Comparison of ENCODE assay signal across 10 mouse cellular contexts in genomic region chr4:152220771-152221410, GRCm38 (mm10). TPM values are rescaled to one million over a fixed set of nuclear protein-coding genes. Genes with fewer than 3 reads are reported as not detected.
DNase-seq lines count a peak whose midpoint lies in the region; ATAC-seq lines count a peak whose summit lies in the region.
"Had no signal": no experiment of that assay in that cellular context is flagged by ENCODE, and none has a peak within 500 bp of the region (broad histone marks: within the 10 kb centered on the region; RNA-seq: fewer than 3 reads in every experiment).

No protein-coding gene starts in this region.

- peaks cover 35% of the 10 kb centered on the region for H3K36me3 ChIP-seq in hindbrain, embryonic 14.5 days (replicated peaks; ENCODE audit: control insufficient read depth, insufficient read depth)
- no peaks in the 10 kb centered on the region for H3K36me3 ChIP-seq in stomach, embryonic 15.5 days

- peaks cover 22% of the 10 kb centered on the region for H3K4me1 ChIP-seq in hindbrain, embryonic 14.5 days (replicated peaks; ENCODE audit: control insufficient read depth, insufficient read depth, low read length)
- peaks cover 18% of the 10 kb centered on the region for H3K4me1 ChIP-seq in stomach, embryonic 15.5 days

- H3K9me3 ChIP-seq in hindbrain, embryonic 14.5 days (ENCODE audit: control insufficient read depth, low read length) = no peaks in the 10 kb centered on the region
- no peaks in the 10 kb centered on the region for H3K9me3 ChIP-seq in stomach, embryonic 15.5 days

- H3K9ac ChIP-seq in hindbrain, embryonic 14.5 days = no peak overlapping the region
- no peak overlapping the region for H3K9ac ChIP-seq in stomach, embryonic 15.5 days
- H3K9ac ChIP-seq: liver, embryonic 14.5 days had no signal

- WGBS in hindbrain, embryonic 14.5 days = 55% methylated on average over 6 of the region's 7 CpGs
- WGBS in stomach, embryonic 15.5 days = 75% methylated on average over 6 of the region's 7 CpGs

- 0 out of 2 replicates have a peak overlapping the region, but pooled peaks have one; percentile 1 for H3K4me2 ChIP-seq in hindbrain, embryonic 14.5 days (replicated peaks)
- H3K4me2 ChIP-seq in stomach, embryonic 15.5 days = no peak overlapping the region

- H3K27ac ChIP-seq in hindbrain, embryonic 14.5 days = peak overlapping the region; percentile 87
- no peak overlapping the region for H3K27ac ChIP-seq in stomach, embryonic 15.5 days
- H3K27ac ChIP-seq: liver, embryonic 14.5 days had no signal

- ATAC-seq in hindbrain, embryonic 14.5 days (ENCODE audit: low FRiP score) = peak; percentile 38
- ATAC-seq in stomach, embryonic 15.5 days (ENCODE audit: insufficient read depth, low FRiP score, low read depth) = 0 out of 2 replicates have a peak, but pooled peaks have one; percentile 13

- H3K27me3 ChIP-seq in hindbrain, embryonic 14.5 days (ENCODE audit: control insufficient read depth, insufficient read depth, low read length) = peaks cover 29% of the 10 kb centered on the region; the same call in 1 of the 2 replicates
- no peaks in the 10 kb centered on the region for H3K27me3 ChIP-seq in stomach, embryonic 15.5 days (replicated peaks)

- DNase-seq in cerebellum, adult 11-12 months = peak; percentile 69
- DNase-seq in cerebellum, adult 8-10 months = no peak
- peak; percentile 19 for DNase-seq in lung, postnatal 10 days
- no peak for DNase-seq in lung, postnatal 14 days
- DNase-seq in hindbrain, embryonic 14.5 days (ENCODE audit: low spot score) = no peak
- no peak for DNase-seq in retina, embryonic 14.5 days (ENCODE audit: low spot score)
- no peak for DNase-seq in layer of hippocampus, adult 11-12 months (ENCODE audit: low spot score)
- DNase-seq: thymus, postnatal 14 days had no signal

- no peak overlapping the region for H3K4me3 ChIP-seq in hindbrain, embryonic 14.5 days (replicated peaks; ENCODE audit: low read length)
- no peak overlapping the region for H3K4me3 ChIP-seq in stomach, embryonic 15.5 days (replicated peaks)

RNA-seq across cellular contexts. Expression of gene Acot7, which starts 43.0 kb away (rescaled TPM):
- 352 and 396 TPM in 2 replicates for polyA plus RNA-seq in hindbrain, embryonic 14.5 days (2014; fragmentation: Nextera tagmentation; extraction: Ambion mirVana)
- 60.0 and 63.1 TPM in 2 replicates for polyA plus RNA-seq in stomach, embryonic 15.5 days (2015; fragmentation: Nextera tagmentation; extraction: Ambion mirVana)

RNA-seq across cellular contexts. Expression of gene Gpr153, which starts 53.1 kb away (rescaled TPM):
- polyA plus RNA-seq in hindbrain, embryonic 14.5 days (2014; fragmentation: Nextera tagmentation; extraction: Ambion mirVana) = 23.1 and 27.8 TPM in 2 replicates
- 12.9 and 13.5 TPM in 2 replicates for polyA plus RNA-seq in stomach, embryonic 15.5 days (2015; fragmentation: Nextera tagmentation; extraction: Ambion mirVana)

Comparison
In these comparisons a context has a peak if more than half of its experiments do, and no peak if none do; other contexts are left out.
1. DNase-seq: peak in cerebellum, adult 11-12 months (single experiment) and lung, postnatal 10 days (single experiment); none in cerebellum, adult 8-10 months (single experiment), lung, postnatal 14 days (single experiment), hindbrain, embryonic 14.5 days (single experiment), retina, embryonic 14.5 days (single experiment) and layer of hippocampus, adult 11-12 months (single experiment).